Mouse (Mus musculus): ENCODE results near the gene Slc16a13.

DNA sequence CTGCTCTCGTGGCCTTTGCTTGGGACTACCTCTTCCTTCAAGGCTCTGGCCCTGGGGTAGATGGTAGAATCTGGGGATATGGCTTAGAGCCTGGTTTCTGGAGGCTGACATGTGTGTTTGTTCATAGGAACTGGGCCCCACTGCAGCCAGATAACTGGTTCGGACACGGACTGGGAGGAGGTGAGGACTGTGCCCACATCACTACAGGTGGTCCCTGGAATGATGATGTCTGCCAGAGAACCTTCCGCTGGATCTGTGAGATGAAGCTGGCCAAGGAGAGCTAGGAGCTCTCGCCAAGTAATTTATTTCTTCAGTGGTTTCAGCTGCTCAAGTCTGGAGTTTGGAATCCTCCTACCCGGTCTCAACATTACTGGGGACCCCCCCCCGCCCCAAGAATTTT is 50.6 kb downstream of the Slc16a13 start:
- TF ChIP-seq POLR2A (IDR thresholded peaks at IDR 0.05; ENCODE audit: extremely low read depth, insufficient read depth, low read length) (no peak), CTCF (IDR thresholded peaks at IDR 0.05; ENCODE audit: low read depth, low read length) (no peak)
